In genomic region chr3:51388904-51389303, GRCm38 (mm10) we compare ENCODE assay signal across 9 mouse cellular contexts. TPM values are rescaled to one million over a fixed set of nuclear protein-coding genes. Genes with fewer than 3 reads are reported as not detected.
A peak's percentile ranks its signal among the peaks of the same experiment; 100 is the strongest.
DNase-seq lines count a peak whose midpoint lies in the region; ATAC-seq lines count a peak whose summit lies in the region.
"Had no signal": no experiment of that assay in that cellular context is flagged by ENCODE, and none has a peak within 500 bp of the region (broad histone marks: within the 10 kb centered on the region; RNA-seq: fewer than 3 reads in every experiment).

No protein-coding gene starts in this region.

- no peaks in the 10 kb centered on the region; the same call in 1 of the 2 replicates for H3K27me3 ChIP-seq in lung, embryonic 16.5 days (ENCODE audit: control insufficient read depth, insufficient read depth, low read depth, low read length)
- no peaks in the 10 kb centered on the region for H3K27me3 ChIP-seq in forebrain, embryonic 11.5 days (ENCODE audit: control insufficient read depth, insufficient read depth, low read length)
- H3K27me3 ChIP-seq in liver, embryonic 11.5 days (replicated peaks; ENCODE audit: control insufficient read depth, insufficient read depth, low read length), result no peaks in the 10 kb centered on the region

- H3K4me2 ChIP-seq in lung, embryonic 16.5 days (ENCODE audit: low read depth, low read length), result peak overlapping the region; percentile 40
- H3K4me2 ChIP-seq in forebrain, embryonic 11.5 days (ENCODE audit: low read depth, low read length, severe bottlenecking), result peak overlapping the region; percentile 24; the same call in 1 of the 2 replicates
- peak overlapping the region; percentile 51 for H3K4me2 ChIP-seq in liver, embryonic 11.5 days

- 0 out of 2 replicates have a peak overlapping the region, but pooled peaks have one; percentile 15 for H3K9ac ChIP-seq in lung, embryonic 16.5 days (ENCODE audit: low read length)
- H3K9ac ChIP-seq in forebrain, embryonic 11.5 days (ENCODE audit: low read length), result 0 out of 2 replicates have a peak overlapping the region, but pooled peaks have one; percentile 21
- no peak overlapping the region for H3K9ac ChIP-seq in liver, embryonic 11.5 days (ENCODE audit: low read depth, low read length)

- no peaks in the 10 kb centered on the region for H3K9me3 ChIP-seq in lung, embryonic 16.5 days (ENCODE audit: control insufficient read depth, low read length)
- no peaks in the 10 kb centered on the region for H3K9me3 ChIP-seq in forebrain, embryonic 11.5 days (ENCODE audit: control insufficient read depth, low read length)
- no peaks in the 10 kb centered on the region for H3K9me3 ChIP-seq in liver, embryonic 11.5 days (ENCODE audit: control insufficient read depth, low read length)

- no peak overlapping the region for H3K27ac ChIP-seq in lung, embryonic 16.5 days (ENCODE audit: low read length)
- H3K27ac ChIP-seq in forebrain, embryonic 11.5 days (ENCODE audit: low read depth, low read length), result no peak overlapping the region
- no peak overlapping the region for H3K27ac ChIP-seq in liver, embryonic 11.5 days (ENCODE audit: low read depth, low read length)

- 0 out of 2 replicates have a peak, but pooled peaks have one; percentile 28 for ATAC-seq in lung, embryonic 16.5 days (ENCODE audit: low read depth)
- no peak for ATAC-seq in forebrain, embryonic 11.5 days (replicated peaks; ENCODE audit: low FRiP score)
- peak; percentile 99 for ATAC-seq in liver, embryonic 11.5 days (replicated peaks; ENCODE audit: low FRiP score)
- peak; percentile 23; the same call in 1 of the 2 replicates for ATAC-seq in neutrophil, adult 5-6 weeks (ENCODE audit: extremely low read depth, insufficient number of reproducible peaks, low FRiP score, poor library complexity, severe bottlenecking)

- DNase-seq in lung, postnatal 10 days, result no peak
- peak; percentile 58 for DNase-seq in forebrain, embryonic 11.5 days (ENCODE audit: low spot score)
- peak; percentile 64 for DNase-seq in liver, embryonic 11.5 days (ENCODE audit: low spot score)
- DNase-seq in right cerebral cortex, postnatal 36 days (ENCODE audit: low spot score in 2 of 2), result no peak
- no peak for DNase-seq in right cerebral cortex, postnatal 25 days
- DNase-seq in kidney, postnatal 10 days, result no peak

- H3K36me3 ChIP-seq in lung, embryonic 16.5 days (ENCODE audit: control insufficient read depth, insufficient read depth, low read length), result no peaks in the 10 kb centered on the region
- no peaks in the 10 kb centered on the region for H3K36me3 ChIP-seq in forebrain, embryonic 11.5 days (ENCODE audit: control insufficient read depth, insufficient read depth, low read length)
- H3K36me3 ChIP-seq in liver, embryonic 11.5 days (ENCODE audit: control insufficient read depth, insufficient read depth, low read length), result no peaks in the 10 kb centered on the region

- 4% methylated on average over 13 of the region's 13 CpGs for WGBS in lung, embryonic 16.5 days
- 8% methylated on average over 13 of the region's 13 CpGs for WGBS in forebrain, embryonic 11.5 days
- WGBS in liver, embryonic 11.5 days, result 1% methylated on average over 13 of the region's 13 CpGs

- peak overlapping the region; percentile 12 for H3K4me3 ChIP-seq in lung, embryonic 16.5 days (ENCODE audit: low read length)
- H3K4me3 ChIP-seq in forebrain, embryonic 11.5 days (ENCODE audit: low read depth, low read length), result no peak overlapping the region; the same call in 1 of the 2 replicates
- peak overlapping the region; percentile 0 for H3K4me3 ChIP-seq in liver, embryonic 11.5 days (ENCODE audit: low read depth, low read length)

- peaks cover 4% of the 10 kb centered on the region; the same call in 1 of the 2 replicates for H3K4me1 ChIP-seq in lung, embryonic 16.5 days (replicated peaks; ENCODE audit: control insufficient read depth, insufficient read depth, low read length)
- peaks cover 5% of the 10 kb centered on the region; the same call in 1 of the 2 replicates for H3K4me1 ChIP-seq in forebrain, embryonic 11.5 days (replicated peaks; ENCODE audit: control insufficient read depth, insufficient read depth, low read length)
- peaks cover 9% of the 10 kb centered on the region for H3K4me1 ChIP-seq in liver, embryonic 11.5 days (replicated peaks; ENCODE audit: control insufficient read depth, insufficient read depth, low read length)

RNA-seq across cellular contexts. Expression of gene Mgarp, which starts 7.6 kb away (rescaled TPM):
- 1.2 and 1.9 TPM in 2 replicates for polyA plus RNA-seq in lung, embryonic 16.5 days (2015; fragmentation: Nextera tagmentation; extraction: Ambion mirVana)
- 5.2 and 8.4 TPM in 2 replicates for polyA plus RNA-seq in forebrain, embryonic 11.5 days (2014; fragmentation: Nextera tagmentation; extraction: Ambion mirVana)
- polyA plus RNA-seq in liver, embryonic 11.5 days (2014; fragmentation: Nextera tagmentation; extraction: Ambion mirVana), result 4.6 and 5.2 TPM in 2 replicates
- not detected in 2 replicates for total RNA-seq in neutrophil, adult 5-6 weeks (2017)
- total RNA-seq: liver, adult 2 months had no signal
- polyA plus RNA-seq: liver, adult 2 months had no signal

RNA-seq across cellular contexts. Expression of gene Ndufc1, which starts 19.9 kb away (rescaled TPM):
- polyA plus RNA-seq in lung, embryonic 16.5 days (2015; fragmentation: Nextera tagmentation; extraction: Ambion mirVana), result 677 and 741 TPM in 2 replicates
- polyA plus RNA-seq in forebrain, embryonic 11.5 days (2014; fragmentation: Nextera tagmentation; extraction: Ambion mirVana), result 628 and 672 TPM in 2 replicates
- 692 and 701 TPM in 2 replicates for polyA plus RNA-seq in liver, embryonic 11.5 days (2014; fragmentation: Nextera tagmentation; extraction: Ambion mirVana)
- total RNA-seq in neutrophil, adult 5-6 weeks (2017), result 9.1 and 17.5 TPM in 2 replicates

RNA-seq across cellular contexts. Expression of gene Naa15, which starts 26.0 kb away (rescaled TPM):
- 30.0 and 32.2 TPM in 2 replicates for polyA plus RNA-seq in lung, embryonic 16.5 days (2015; fragmentation: Nextera tagmentation; extraction: Ambion mirVana)
- polyA plus RNA-seq in forebrain, embryonic 11.5 days (2014; fragmentation: Nextera tagmentation; extraction: Ambion mirVana), result 61.5 and 62.6 TPM in 2 replicates
- 48.4 and 50.6 TPM in 2 replicates for polyA plus RNA-seq in liver, embryonic 11.5 days (2014; fragmentation: Nextera tagmentation; extraction: Ambion mirVana)
- total RNA-seq in neutrophil, adult 5-6 weeks (2017), result 78.2 and 80.2 TPM in 2 replicates

RNA-seq across cellular contexts. Expression of gene Elf2, which starts 48.4 kb away (rescaled TPM):
- polyA plus RNA-seq in lung, embryonic 16.5 days (2015; fragmentation: Nextera tagmentation; extraction: Ambion mirVana), result 68.4 and 74.5 TPM in 2 replicates
- polyA plus RNA-seq in forebrain, embryonic 11.5 days (2014; fragmentation: Nextera tagmentation; extraction: Ambion mirVana), result 46.7 and 48.3 TPM in 2 replicates
- 36.5 and 37.9 TPM in 2 replicates for polyA plus RNA-seq in liver, embryonic 11.5 days (2014; fragmentation: Nextera tagmentation; extraction: Ambion mirVana)
- total RNA-seq in neutrophil, adult 5-6 weeks (2017), result 173 and 175 TPM in 2 replicates

Comparison
In these comparisons a context has a peak if more than half of its experiments do, and no peak if none do; other contexts are left out.
1. DNase-seq: peak in forebrain, embryonic 11.5 days (single experiment) and liver, embryonic 11.5 days (single experiment); none in lung, postnatal 10 days (single experiment), right cerebral cortex, postnatal 36 days (0 of 2), right cerebral cortex, postnatal 25 days (single experiment) and kidney, postnatal 10 days (single experiment).
2. Peak in every context shown above with its lines, with median percentiles within 50 percentile points of each other: H3K4me2 ChIP-seq.